Mouse (Mus musculus) hindbrain, postnatal 0 days (tissue): ENCODE measurements around the gene Slc35c2. TPM values are rescaled to one million over a fixed set of nuclear protein-coding genes. Genes with fewer than 3 reads are reported as not detected.

ENCODE experiments used
- ATAC-seq: fragments of 200-750 bp; cut with Nextera tagmentation; 2 replicates; pipeline ENCODE4 v1.8.0; 2017; ENCODE audit warnings: mild to moderate bottlenecking, moderate TSS enrichment, moderate library complexity
- DNase-seq: peaks from one replicate; pipeline ENCODE4 v3.0.0-alpha.2; 2015; ENCODE audit warnings: low spot score
- H3K27ac ChIP-seq: fragments of 300-500 bp; sonication (generic); 2 replicates; pipeline ENCODE4 v1.5.1; 2014; ENCODE audit warnings: mild to moderate bottlenecking
- H3K27me3 ChIP-seq: fragments of 300-500 bp; sonication (generic); 2 replicates; pipeline ENCODE4 v1.6.1; 2014; ENCODE audit warnings: low read length, mixed read lengths; ENCODE audit not compliant: insufficient read depth
- H3K36me3 ChIP-seq: fragments of 300-500 bp; sonication (generic); 2 replicates; pipeline ENCODE4 v1.6.1; 2014; ENCODE audit warnings: low read length, mixed read lengths; ENCODE audit not compliant: insufficient read depth
- H3K4me1 ChIP-seq: fragments of 300-500 bp; sonication (generic); 2 replicates; pipeline ENCODE4 v1.6.1; 2014; ENCODE audit warnings: antibody characterized with exemption, low read length, mixed read lengths; ENCODE audit not compliant: insufficient read depth
- H3K4me2 ChIP-seq: fragments of 300-500 bp; sonication (generic); 2 replicates; pipeline ENCODE4 v1.6.1; 2014; ENCODE audit warnings: low read depth, mild to moderate bottlenecking, low read length, moderate library complexity, mixed read lengths
- H3K4me3 ChIP-seq: fragments of 300-500 bp; sonication (generic); 2 replicates; pipeline ENCODE4 v1.5.1; 2014; ENCODE audit warnings: low read length
- H3K9ac ChIP-seq: fragments of 300-500 bp; sonication (generic); replicated peaks from 2 replicates; pipeline ENCODE4 v1.6.1; 2014; ENCODE audit warnings: mild to moderate bottlenecking, low read length, moderate library complexity, mixed read lengths
- H3K9me3 ChIP-seq: fragments of 300-500 bp; sonication (generic); 2 replicates; pipeline ENCODE4 v1.6.1; 2016; ENCODE audit warnings: low read length, mixed read lengths
- CTCF ChIP-seq: IDR thresholded peaks from 2 replicates; pipeline ENCODE4 v1.5.1; 2016; ENCODE audit warnings: antibody characterized with exemption, control low read depth, low read depth
- WGBS: fragments of 180-500 bp; shearing (Covaris S2); extraction: QIAGEN DNeasy Blood & Tissue Kit; methylation state at CpG from one replicate; pipeline ENCODE4 v1.1.7; 2014; 5-methylcytosine and 5-hydroxymethylcytosine counted together
- polyA plus RNA-seq: library from polyadenylated mRNA; unstranded; fragments of >200 nt; fragmentation: Nextera tagmentation; extraction: Ambion mirVana; gene quantifications from 2 replicates; pipeline ENCODE4 v1.2.1, GENCODE M21; 2015
- total RNA-seq: library from RNA; depleted of rRNA; stranded (reverse); fragments of >200 nt; gene quantifications from 2 replicates; pipeline ENCODE4 v1.2.3, GENCODE M21; 2014

Slc35c2 gene
- total and polyA plus RNA-seq, 2 experiments from 2014 or later: 68.1 to 97.1 TPM

DNA sequence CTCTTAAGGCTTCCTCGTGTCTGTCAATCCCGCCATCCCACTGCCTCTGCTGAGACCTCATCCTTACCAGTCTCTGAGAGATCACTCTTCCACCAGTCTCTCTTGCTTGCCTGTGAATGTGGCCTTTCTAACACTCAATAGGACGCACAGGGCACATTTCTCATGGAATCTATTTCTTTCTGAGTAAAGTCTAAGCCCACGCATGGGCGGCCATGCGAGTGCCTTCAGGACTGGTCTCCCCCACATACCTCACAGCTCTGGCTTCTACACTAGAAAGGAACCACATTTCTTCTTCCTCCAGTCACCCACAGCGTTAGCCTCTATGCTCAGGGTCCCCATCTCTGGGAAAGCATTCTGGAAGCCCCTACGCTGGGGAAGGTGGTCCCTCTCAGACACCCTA, 26.5 kb upstream of the Slc35c2 start:
- 81% methylated on average over 8 of the region's 8 CpGs for WGBS
- no peak for TF ChIP-seq CTCF
- Histone ChIP-seq H3K9me3 (no peaks in the 10 kb centered on the region), H3K36me3 (peaks cover 36% of the 10 kb centered on the region), H3K9ac (no peak overlapping the region), H3K4me1 (peaks cover 39% of the 10 kb centered on the region), H3K27ac (no peak overlapping the region), H3K27me3 (no peaks in the 10 kb centered on the region), H3K4me3 (no peak overlapping the region), H3K4me2 (no peak overlapping the region)
- DNase-seq (no peak), ATAC-seq (no peak)

DNA sequence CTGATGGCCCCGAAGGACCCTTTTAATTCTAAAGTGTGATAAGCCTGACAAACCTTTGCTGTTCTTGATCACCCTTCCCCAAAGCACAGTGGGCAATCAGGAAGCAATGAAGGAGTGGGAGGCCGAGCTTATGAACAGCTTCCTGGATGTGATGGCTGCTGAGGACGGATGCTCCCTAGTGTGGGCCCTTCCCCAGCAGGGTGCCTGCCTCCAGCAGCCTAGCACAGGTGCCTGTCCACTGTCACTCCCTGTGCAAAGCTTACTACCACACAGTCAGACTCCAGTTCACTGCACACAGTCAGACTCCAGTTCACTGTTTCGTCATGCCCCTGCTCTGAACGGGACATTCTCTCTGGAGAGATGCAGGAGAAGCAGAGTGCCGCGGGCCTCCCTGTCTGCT, 24.7 kb upstream of the Slc35c2 start:
- Histone ChIP-seq H3K27me3 (no peaks in the 10 kb centered on the region), H3K9me3 (no peaks in the 10 kb centered on the region), H3K4me3 (no peak overlapping the region), H3K27ac (peak overlapping the region; percentile 52; the same call in 1 of the 2 replicates), H3K4me1 (peaks cover 32% of the 10 kb centered on the region), H3K36me3 (peaks cover 43% of the 10 kb centered on the region), H3K4me2 (no peak overlapping the region), H3K9ac (no peak overlapping the region)
- DNase-seq: no peak
- no peak for ATAC-seq
- WGBS: 70% methylated on average over 7 of the region's 7 CpGs
- TF ChIP-seq CTCF: no peak

DNA sequence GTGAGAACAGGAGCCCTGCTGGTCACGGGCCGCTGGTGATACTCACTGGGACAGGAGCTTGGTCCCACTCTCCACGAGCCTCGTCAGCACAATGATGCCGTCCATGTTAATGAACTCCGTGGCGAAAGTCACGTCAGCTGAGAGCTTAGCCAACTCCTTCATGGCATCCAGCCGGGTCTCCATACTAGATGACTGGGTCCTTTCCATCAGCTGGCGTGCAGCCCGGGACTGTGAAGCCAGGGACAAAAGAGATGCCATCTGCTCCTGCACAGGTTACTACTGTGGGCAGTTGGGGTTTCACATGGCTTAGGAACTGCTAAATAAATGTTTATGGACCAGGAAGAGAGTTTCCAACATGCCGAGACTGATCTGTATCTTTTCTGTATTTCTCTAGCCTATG, 23.9 kb upstream of the Slc35c2 start:
- H3K9ac ChIP-seq: 0 out of 2 replicates have a peak overlapping the region, but pooled peaks have one; percentile 1
- no peaks in the 10 kb centered on the region for H3K9me3 ChIP-seq
- WGBS: 30% methylated on average over 12 of the region's 12 CpGs
- ATAC-seq: peak; percentile 70
- no peak for TF ChIP-seq CTCF
- H3K27me3 ChIP-seq: no peaks in the 10 kb centered on the region
- no peak overlapping the region for H3K4me2 ChIP-seq
- peak; percentile 92 for DNase-seq
- peaks cover 49% of the 10 kb centered on the region for H3K36me3 ChIP-seq
- no peak overlapping the region for H3K4me3 ChIP-seq
- peaks cover 25% of the 10 kb centered on the region for H3K4me1 ChIP-seq
- H3K27ac ChIP-seq: peak overlapping the region; percentile 54; the same call in 1 of the 2 replicates

DNA sequence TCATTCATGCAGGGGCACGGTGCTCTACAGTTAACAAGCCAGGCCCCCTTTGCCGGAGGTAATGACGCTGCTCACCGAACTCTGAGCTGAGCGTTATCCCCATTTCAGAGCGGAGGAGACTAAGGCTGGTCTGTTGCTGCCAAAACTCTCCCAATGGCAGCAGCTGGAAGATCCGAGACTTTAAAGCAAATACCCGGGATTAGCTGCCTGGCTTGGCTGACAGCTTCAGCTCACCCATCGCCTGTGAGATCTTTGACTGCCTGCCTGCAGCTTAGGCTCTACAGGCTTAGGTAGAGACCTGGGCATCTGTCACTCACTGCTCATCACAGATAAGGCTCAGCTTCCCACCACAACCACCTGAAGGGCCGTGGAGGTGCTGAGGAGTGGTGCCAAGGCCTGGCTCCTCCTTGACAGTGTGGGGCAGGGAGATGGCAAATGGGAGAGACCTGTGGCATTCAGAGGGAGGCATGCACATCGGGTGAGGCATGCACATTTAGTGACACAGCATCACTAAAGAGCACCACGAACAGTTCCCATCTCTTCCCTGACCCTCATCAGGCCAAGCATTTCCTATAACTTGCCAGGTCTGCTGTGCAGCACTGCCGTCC, 23.3 kb upstream of the Slc35c2 start:
- H3K27me3 ChIP-seq: no peaks in the 10 kb centered on the region
- no peaks in the 10 kb centered on the region for H3K9me3 ChIP-seq
- H3K36me3 ChIP-seq: peaks cover 49% of the 10 kb centered on the region
- ATAC-seq (0 out of 2 replicates have a peak, but pooled peaks have one; percentile 11), DNase-seq (peak; percentile 42)
- peaks cover 18% of the 10 kb centered on the region for H3K4me1 ChIP-seq
- whole genome bisulfite sequencing: 33% methylated on average over 13 of the region's 13 CpGs
- no peak overlapping the region for H3K4me3 ChIP-seq
- TF ChIP-seq CTCF: no peak
- no peak overlapping the region for H3K9ac ChIP-seq
- H3K4me2 ChIP-seq: no peak overlapping the region
- H3K27ac ChIP-seq: peak overlapping the region; percentile 54; the same call in 1 of the 2 replicates

DNA sequence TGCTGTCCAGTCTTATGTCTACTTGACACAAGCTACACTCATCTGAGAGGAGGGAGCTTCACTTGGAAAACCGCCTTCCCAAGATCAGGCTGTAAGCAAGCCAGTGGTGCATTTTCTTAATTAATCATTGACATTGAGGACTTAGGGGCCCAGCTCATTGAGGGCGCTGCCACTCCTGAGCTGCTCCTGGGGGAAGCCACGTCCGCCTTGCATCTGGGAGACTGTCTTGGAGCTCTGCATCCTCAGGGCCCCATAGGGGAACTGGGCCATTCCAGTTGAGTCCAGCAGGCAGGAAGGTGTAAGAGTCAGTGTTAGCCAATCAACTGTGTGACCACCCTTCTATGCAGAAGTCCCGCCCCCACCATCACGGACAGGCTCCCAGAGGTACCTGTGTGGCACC, 20.1 kb upstream of the Slc35c2 start:
- Histone ChIP-seq H3K27ac (no peak overlapping the region), H3K36me3 (peaks cover 46% of the 10 kb centered on the region; the same call in 1 of the 2 replicates), H3K4me3 (no peak overlapping the region), H3K4me2 (no peak overlapping the region), H3K4me1 (peaks cover 17% of the 10 kb centered on the region), H3K9ac (no peak overlapping the region), H3K27me3 (no peaks in the 10 kb centered on the region), H3K9me3 (no peaks in the 10 kb centered on the region)
- no peak for ATAC-seq
- no peak for TF ChIP-seq CTCF
- 90% methylated on average over 6 of the region's 6 CpGs for WGBS
- no peak for DNase-seq

DNA sequence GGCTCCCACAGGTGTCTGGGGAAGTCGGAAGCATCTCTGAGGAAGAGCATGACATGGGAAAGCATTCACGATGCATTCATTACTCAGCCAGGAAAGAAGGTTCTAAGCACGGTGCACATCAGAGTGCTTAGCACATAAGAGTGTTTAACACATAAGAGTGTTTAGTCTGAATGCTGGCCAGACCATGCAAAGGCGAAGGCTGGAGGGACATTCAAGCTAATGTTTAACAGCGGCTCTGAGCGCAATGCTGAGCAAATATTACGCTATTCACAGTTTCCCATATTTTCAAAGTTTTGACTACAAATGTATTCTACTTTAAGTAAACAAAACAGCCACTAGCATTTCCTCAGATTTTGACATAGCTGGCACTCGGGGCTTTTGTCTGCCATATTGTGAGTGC, 17.8 kb upstream of the Slc35c2 start:
- no peak for TF ChIP-seq CTCF
- H3K4me3 ChIP-seq: no peak overlapping the region
- ATAC-seq: no peak
- peaks cover 9% of the 10 kb centered on the region for H3K4me1 ChIP-seq
- DNase-seq: no peak
- no peak overlapping the region for H3K9ac ChIP-seq
- no peaks in the 10 kb centered on the region for H3K9me3 ChIP-seq
- whole genome bisulfite sequencing: 92% methylated on average over 8 of the region's 8 CpGs
- H3K36me3 ChIP-seq: peaks cover 45% of the 10 kb centered on the region; the same call in 1 of the 2 replicates
- H3K27ac ChIP-seq: no peak overlapping the region
- H3K27me3 ChIP-seq: no peaks in the 10 kb centered on the region
- no peak overlapping the region for H3K4me2 ChIP-seq

DNA sequence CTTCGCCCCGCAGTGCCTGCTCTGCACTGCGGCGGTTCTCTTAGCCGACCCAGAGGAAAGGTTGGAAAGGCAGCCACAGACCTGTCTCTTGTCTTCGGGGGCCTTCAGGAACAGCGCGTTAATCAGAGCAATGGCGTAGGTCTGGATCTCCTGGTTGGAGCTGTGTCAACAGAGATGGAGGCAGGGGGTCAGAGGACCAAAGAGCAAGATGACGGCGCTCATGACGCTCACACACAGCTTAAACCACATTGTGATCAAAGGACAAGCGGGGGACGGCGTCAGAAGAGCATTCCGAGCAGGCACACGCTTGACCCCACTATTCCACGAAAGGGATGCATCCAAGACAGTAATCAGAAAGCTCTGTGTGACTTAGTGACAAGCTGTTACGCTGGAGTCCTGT, 17.1 kb upstream of the Slc35c2 start:
- H3K4me1 ChIP-seq: peaks cover 3% of the 10 kb centered on the region; the same call in 1 of the 2 replicates
- H3K9ac ChIP-seq: no peak overlapping the region
- H3K4me3 ChIP-seq: no peak overlapping the region
- H3K27ac ChIP-seq: no peak overlapping the region
- DNase-seq (no peak), ATAC-seq (no peak)
- no peak for TF ChIP-seq CTCF
- H3K27me3 ChIP-seq: no peaks in the 10 kb centered on the region
- no peaks in the 10 kb centered on the region for H3K9me3 ChIP-seq
- peaks cover 42% of the 10 kb centered on the region; the same call in 1 of the 2 replicates for H3K36me3 ChIP-seq
- no peak overlapping the region for H3K4me2 ChIP-seq
- 87% methylated on average over 19 of the region's 19 CpGs for WGBS
